Mouse (Mus musculus) lung, postnatal 25 days (tissue): ENCODE results near the gene Dnm2.

Experiments
- DNase-seq: peaks from one replicate; pipeline ENCODE4 v3.0.0; 2022; ENCODE audit warnings: low spot score

Gene Dnm2

DNA sequence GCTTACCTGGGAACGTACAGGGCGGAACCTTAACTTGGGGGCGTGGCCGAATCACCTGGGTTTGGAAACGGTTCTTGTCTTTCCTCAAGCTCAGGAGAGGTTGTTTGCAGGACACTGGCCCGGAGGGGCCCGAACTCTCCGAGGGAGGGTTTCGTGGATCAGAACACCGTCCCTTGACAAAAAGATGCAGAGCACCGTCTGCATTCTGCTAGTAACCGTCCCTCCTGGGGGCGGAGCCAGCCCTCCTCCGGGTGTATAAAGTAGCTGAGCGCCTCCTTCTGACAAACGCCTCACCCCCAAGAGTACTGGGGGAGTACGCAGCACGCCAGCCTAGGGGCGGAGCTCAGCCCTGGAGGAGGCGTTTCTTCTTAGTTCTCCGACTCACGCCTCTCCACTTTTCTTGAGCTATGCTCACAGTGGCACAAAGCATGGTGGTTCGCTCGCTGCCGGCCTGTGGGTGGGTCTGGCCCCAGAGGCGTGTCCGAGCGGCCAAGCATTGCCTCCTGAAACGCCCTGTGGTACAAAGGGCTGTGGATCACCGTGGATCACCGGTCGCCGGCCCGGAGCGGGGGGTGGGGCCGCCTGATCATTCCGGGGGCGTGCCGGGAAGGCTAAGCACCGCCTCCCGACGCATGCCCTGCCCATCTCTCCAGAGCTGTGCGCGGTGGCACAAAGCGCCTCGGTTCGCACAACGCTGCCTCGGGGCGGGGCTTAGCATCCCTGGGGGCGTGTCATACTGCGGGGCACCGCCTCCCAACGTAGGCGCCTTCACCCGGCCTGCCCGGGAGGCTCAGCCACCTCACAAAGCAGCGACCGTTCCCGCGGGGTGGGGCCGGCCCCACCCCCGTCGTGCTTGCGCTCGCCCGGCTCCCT is 121.4 kb downstream of the Dnm2 start:
- DNase-seq = peak; percentile 99

- no peak for DNase-seq
Observed at GRCm38 (mm10) chr9:21546789-21547074, 122.0 kb downstream of the Dnm2 start, which contains the start of gene Carm1. TSS of gene Carm1 (plus strand) at chr9:21546894.

GRCm38 (mm10) chr9:21547075-21547941 is 122.6 kb downstream of the Dnm2 start:
- DNase-seq = peak; percentile 47

DNA sequence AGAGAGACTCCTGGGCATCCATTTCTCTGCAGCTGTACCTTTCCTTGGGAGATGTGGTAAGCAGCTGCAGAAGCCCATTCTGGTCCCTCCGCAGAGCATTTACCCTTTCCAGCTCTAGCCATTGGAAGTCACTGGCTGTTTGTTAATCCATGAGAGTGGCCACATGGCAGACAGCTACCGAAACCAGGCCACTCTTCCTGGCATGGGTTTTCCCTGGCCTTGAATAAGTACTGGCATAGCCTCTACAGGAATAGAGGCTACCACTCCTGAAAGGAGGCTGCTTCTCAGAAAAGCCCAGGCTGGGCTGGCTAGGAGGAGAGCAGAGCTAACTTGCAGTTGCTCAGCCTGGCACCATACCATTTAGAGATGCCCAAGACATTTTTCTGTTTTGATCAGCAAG is 126.3 kb downstream of the Dnm2 start:
- DNase-seq = no peak

DNA sequence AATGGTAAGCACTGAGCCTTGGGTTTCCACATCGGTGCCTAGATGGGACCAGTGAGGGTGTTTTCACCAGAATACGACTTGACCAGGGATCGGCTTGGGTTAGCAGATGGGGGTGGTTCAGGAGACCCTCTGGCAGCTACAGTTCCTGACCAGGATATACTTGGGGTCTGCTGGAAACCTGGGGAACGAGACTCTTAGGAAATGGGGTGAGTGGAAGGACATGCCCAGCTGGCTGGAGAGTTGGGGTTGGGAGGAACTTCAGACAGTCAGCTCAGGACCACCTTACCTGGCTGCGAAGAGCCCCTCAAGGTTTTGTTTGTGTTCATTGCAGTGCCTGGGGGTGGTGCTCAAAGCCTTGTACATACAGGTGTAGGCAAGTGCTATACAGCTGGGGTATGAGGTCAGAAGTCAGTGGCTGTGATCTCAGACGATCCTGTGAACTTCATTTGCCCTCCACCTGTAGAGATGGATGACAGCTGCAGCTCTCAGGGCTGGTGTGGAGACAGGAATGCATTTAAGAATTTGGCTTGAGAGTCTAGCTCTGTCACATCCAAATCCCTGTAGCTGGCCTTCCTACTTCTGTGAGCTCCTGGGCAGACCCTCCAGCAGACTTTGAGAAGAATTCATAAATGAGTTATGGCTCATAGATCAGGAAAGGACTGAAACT is 129.0 kb downstream of the Dnm2 start:
- no peak for DNase-seq

GRCm38 (mm10) chr9:21555198-21555742 is 130.6 kb downstream of the Dnm2 start:
- no peak for DNase-seq

- DNase-seq = peak; percentile 4
Observed at GRCm38 (mm10) chr9:21556996-21557395, 132.3 kb downstream of the Dnm2 start.
